Mouse (Mus musculus) lung, embryonic 15.5 days (tissue): ENCODE data around the gene Ssu2. TPM values are rescaled to one million over a fixed set of nuclear protein-coding genes. Genes with fewer than 3 reads are reported as not detected.

ENCODE experiments used
- polyA plus RNA-seq: library from polyadenylated mRNA; unstranded; fragments of >200 nt; fragmentation: Nextera tagmentation; extraction: Ambion mirVana; gene quantifications from 2 replicates; pipeline ENCODE4 v1.2.1, GENCODE M21; 2015

Gene Ssu2
- polyA plus RNA-seq, 1 experiment from 2014 or later: 4.1 TPM

Other genes with a start within 250 kb of the Ssu2 start
- 34.9 and 37.4 TPM in 2 replicates for gene Lmcd1, start 114.3 kb downstream of the Ssu2 start, polyA plus RNA-seq
- gene Cav3, start 71.5 kb upstream of the Ssu2 start, polyA plus RNA-seq: 3.5 and 3.8 TPM in 2 replicates
- gene Oxtr, start 101.9 kb upstream of the Ssu2 start, polyA plus RNA-seq: 0.12 and 0.20 TPM in 2 replicates